Mouse (Mus musculus) cerebellum, postnatal 10 days (tissue): ENCODE measurements around the gene Lrrc14b.

Experiments
- DNase-seq, 2 experiments: peaks; one replicate each; pipeline ENCODE4 v3.0.0; 2021; ENCODE audit warnings: mixed read lengths in 2 of 2

Gene Lrrc14b

GRCm38 (mm10) chr13:74363859-74364235 lies at the start of gene Lrrc14b:
Lrrc14b (minus strand) TSS chr13:74364005.
- peak; percentile 39 to 46 for DNase-seq

DNA sequence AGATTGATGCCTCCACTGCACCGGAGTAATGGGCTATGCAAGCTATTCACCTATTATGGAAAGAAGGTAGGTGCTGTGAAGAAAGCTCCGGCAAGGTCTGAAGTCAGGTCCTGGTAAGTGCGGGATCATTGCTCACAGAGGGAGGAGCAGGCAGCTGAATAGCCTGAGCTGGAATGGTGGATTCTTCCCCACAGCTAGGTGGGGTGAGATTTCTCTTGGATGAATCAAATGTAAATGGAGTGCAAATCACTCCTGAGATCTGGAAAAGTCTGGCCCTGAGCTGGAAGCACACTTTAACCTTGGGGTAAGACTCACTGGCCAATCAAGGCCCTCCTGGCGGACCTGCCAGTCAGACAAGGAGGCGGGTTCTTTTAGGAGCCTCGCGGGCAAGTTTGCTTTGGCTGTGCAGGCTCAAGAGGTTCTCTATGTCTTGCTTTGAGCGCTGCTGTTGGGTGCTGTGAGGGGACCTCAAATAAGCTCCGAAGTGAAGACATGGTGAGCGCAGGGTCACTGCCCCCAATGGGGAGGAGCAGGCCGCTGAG lies 35.6 kb upstream of the Lrrc14b start, which contains the start of gene Ftl1-ps1:
Gene Ftl1-ps1 (plus strand): TSS at position 397 of the 542 bp plus-strand sequence.
- DNase-seq, result peak in 1 of 2 experiments; percentile 6

DNA sequence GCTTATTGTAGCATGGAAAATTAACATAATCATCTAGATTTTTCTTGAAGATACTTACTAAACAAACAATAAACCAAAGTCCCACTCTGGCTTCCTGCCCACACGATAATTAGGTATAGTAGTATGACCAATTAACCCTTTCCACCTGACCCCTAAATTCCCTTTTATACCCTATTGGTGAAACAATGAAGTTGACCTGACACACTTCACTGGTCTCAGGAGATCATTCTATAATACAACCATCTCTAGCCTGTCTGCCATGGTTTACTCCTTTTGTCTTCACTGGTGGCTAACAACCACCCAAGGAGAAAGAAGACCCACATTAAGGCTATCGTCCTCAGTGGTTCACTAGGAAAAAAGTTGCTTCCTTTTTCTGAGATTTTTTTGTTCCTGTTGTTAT lies 27.4 kb upstream of the Lrrc14b start:
- DNase-seq, result peak; percentile 17 to 26

GRCm38 (mm10) chr13:74390371-74390990 lies 26.7 kb upstream of the Lrrc14b start, which contains the start of gene Zfp72:
Zfp72 (minus strand) TSS chr13:74390836.
- peak; percentile 80 to 82 for DNase-seq

DNA sequence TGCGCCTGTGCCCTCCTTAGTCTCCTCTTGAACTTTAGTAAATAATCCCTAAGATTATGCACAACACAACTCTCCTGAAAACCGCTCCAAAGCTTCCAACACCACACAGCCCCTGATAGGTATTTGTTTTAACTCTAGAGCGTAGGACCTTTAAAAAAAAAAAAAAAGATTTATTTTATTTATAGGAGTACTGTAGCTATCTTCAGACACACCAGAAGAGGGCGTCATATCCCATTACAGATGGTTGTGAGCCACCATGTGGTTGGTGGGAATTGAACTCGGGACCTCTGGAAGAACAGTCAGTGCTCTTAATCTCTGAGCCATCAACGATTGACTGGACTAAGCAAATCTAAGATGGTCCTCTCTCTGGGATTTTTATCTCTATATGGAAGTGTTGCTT lies 25.9 kb upstream of the Lrrc14b start:
- DNase-seq, result no peak

DNA sequence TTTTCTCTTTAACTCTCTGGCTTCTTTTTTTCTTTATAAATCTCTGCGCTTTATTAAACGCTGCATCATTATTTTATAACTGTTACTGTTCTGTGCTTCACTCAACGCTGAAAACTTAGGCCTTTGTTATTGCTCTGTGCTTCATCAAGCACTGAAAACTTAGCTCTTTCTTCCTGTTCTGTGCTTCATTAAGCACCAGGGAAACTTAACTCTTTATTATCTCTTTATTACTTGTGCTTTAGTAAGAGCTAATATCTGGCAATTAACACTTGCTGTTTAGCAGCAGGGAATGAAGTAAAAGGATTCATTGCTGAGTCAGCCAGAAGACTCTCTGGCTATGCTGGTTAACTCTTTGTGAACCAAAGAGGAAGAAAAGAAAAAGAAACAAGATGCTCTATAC lies 18.5 kb upstream of the Lrrc14b start:
- DNase-seq, result no peak

DNA sequence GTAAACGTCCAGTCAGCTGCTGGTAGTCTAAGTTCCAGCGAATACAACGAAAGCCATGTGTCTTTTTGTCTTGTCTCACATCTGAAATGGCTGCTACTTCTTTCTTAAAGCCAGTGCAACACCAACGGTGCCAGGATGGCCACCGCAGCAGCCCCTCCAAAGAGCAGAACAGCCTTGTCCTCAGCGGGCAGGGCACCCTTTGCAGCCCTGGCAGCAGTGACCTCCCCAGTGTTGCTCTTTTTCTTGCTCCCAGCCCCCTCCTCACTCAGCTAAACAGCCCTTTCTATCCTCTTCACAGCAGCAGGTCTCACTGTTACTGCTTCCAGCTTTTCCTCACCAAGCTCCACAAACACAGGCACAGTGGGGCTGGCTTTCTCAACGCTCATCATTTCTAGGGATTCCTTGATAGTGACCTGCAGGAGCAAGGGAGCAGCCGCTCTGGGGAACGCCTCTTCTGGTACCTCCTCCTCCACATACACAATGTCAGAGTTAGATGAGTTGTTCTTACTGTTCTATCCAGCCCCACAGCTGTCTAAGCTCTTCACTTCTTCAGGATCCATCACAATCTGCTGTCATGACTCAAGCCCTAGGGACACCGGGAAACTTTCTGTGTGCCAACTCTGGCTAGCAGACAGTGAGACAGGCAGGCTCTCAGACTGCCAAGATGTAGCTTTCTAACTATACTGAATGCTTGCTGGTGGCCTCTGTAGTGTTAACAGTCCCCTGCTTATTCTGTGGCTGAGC lies 17.9 kb upstream of the Lrrc14b start:
- DNase-seq, result peak; percentile 40 to 56

GRCm38 (mm10) chr13:74363176-74363858 lies 488 bp downstream of the Lrrc14b start:
- peak in 1 of 2 experiments; percentile 10 for DNase-seq

GRCm38 (mm10) chr13:74362218-74362617 lies 1.6 kb downstream of the Lrrc14b start:
- DNase-seq, result no peak

GRCm38 (mm10) chr13:74356491-74356890 lies 7.3 kb downstream of the Lrrc14b start:
- DNase-seq, result no peak

DNA sequence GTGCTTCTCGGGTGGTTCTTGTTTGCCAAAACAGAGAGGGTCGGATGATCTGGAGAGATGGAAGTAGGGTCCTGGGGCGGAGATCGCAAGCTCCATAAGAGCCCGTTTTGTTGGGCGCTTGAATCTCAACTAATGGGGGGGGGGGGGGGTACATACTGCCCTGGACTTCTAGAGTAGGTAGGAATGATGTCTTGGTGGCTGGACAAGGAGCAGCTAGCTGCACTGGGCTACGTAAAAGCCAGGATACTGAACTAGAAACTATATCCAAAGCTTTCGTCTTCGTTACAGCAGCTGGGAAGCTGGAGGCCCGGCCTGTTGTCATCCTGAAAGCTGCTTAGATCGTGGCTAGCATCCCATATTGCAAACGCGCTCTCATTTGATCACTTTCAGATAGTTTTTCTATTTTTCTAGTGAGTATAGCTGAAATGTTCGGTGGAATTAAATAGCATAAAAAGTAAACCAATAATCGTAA lies 13.3 kb downstream of the Lrrc14b start:
- no peak for DNase-seq

- peak; percentile 98 to 99 for DNase-seq
Observed at GRCm38 (mm10) chr13:74349566-74350434, 14.0 kb downstream of the Lrrc14b start, which contains the start of the genes Sdha and Ccdc127. Sdha (minus strand) TSS chr13:74350280. Ccdc127 (plus strand) TSS chr13:74350309.

DNA sequence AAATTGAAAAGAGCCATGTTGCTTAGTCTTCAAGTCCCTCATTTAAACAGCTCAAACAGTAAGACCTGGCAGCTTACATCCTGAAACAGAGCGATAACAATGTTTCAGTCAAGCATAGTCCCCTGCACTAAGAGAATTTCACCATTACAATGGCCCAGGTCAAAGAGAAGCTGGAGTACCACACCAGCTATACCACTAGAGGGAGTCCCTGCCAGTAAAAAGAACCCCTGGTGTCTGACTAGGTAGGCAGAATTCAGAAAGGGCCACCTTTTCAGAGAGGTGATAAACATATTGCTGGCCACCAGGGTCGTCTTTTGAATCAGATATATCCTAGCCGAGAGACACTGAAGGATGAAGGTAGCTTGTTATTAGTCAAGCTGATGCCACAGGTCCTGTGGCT lies 22.8 kb downstream of the Lrrc14b start:
- DNase-seq, result peak; percentile 54 to 65

- DNase-seq, result no peak
Observed at GRCm38 (mm10) chr13:74329321-74329720, 34.5 kb downstream of the Lrrc14b start.

DNA sequence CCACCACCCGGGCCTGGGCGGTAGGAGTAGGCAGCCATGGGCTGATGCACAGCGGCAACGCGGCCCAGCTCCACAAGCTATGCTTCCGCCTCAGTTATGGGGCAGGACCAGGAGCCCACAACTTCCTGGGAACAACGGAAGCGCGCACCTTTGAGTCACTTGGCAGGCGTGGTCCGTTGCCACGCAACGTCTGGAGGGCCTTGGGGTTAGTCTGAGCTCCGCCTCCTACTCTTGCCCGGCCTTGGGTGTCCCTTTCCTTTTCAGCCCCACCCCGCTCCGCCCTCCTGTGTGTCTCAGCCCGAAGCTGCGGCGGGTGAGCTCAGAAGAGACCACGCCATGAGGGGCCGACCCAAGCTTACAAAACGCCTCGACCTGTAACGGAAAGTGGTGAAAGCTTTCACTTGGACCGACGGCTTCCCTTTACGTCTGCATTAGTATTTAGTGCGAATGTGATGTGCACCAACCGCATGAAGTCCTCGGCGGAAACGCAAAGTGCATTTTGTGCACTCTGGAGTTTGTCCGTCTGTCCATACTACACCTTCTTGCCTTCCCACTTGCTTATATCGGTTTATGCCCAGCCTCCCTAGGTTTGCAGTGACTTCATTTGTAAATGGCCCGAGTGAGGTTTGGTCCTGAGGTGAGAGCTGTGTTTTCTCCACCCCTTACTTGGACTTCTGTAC lies 46.5 kb downstream of the Lrrc14b start, which contains the start of gene Pdcd6:
Gene Pdcd6 (minus strand): TSS at position 411 of the 680 bp plus-strand sequence.
- peak; percentile 85 to 93 for DNase-seq

- DNase-seq, result no peak
Observed at GRCm38 (mm10) chr13:74316789-74317169, 47.0 kb downstream of the Lrrc14b start.

DNA sequence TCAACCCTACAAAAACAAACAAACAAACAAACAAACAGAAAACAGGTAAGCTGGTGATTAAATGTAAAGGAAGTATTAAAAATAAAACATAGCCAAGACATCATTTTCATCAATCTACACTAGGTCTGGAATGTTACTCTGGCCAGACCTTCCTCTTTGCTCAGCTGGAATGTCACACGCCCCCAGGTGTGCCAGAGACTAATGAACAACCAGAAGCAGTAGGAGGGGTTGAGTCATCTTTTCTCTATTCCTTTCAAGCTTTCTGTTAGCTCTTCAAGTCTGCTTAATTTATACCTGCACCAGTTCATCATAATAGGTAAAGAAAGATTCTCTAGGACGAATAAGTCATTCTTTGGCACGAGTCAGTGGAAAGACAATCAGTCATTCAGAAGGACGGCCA lies 47.4 kb downstream of the Lrrc14b start:
- no peak for DNase-seq

- DNase-seq, result no peak
Observed at GRCm38 (mm10) chr13:74314616-74315015, 49.2 kb downstream of the Lrrc14b start.
